Mouse (Mus musculus) heart, postnatal 25 days (tissue): ENCODE data around the gene Atf3. TPM values are rescaled to one million over a fixed set of nuclear protein-coding genes. Genes with fewer than 3 reads are reported as not detected.

Experiments used
- DNase-seq: peaks from one replicate; pipeline ENCODE4 v3.0.0; 2022; ENCODE audit warnings: low spot score
- intact Hi-C: fragments of 180-260 bp; cut with DNase I; formaldehyde crosslinking; loops from one replicate; pipeline ENCODE4 v1.15.1; 2025
- total RNA-seq, 2 experiments: library from RNA; stranded (reverse); gene quantifications; 2 replicates each; pipeline ENCODE4 v1.2.3; 2021

Gene Atf3
- total RNA-seq, result 1 to 10 TPM; 4.9 to 6.0 TPM

DNA sequence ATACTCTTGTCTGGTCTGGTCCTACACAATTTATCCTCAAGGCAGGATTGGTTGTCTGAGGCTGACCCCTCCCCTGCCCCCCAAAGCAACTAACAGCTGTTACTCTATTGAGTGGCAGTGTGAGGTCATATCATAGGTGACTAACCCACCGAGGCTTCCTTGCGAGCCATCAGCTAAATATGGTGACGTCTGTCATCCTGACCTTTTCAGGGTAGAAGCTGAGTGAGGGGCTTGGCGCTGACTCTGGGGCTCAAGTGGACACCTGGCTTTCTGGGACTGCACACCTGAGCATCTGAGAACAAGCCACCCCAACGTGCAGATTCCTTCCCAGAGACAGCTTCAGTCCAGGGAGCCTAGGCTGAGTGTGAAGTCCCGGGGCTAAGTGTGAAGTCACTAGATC is at the start of gene Atf3:
TSS of gene Atf3 (minus strand) at position 101 of the 400 bp plus-strand sequence.
- intact Hi-C loops, result no loop called here
- DNase-seq, result no peak

DNA sequence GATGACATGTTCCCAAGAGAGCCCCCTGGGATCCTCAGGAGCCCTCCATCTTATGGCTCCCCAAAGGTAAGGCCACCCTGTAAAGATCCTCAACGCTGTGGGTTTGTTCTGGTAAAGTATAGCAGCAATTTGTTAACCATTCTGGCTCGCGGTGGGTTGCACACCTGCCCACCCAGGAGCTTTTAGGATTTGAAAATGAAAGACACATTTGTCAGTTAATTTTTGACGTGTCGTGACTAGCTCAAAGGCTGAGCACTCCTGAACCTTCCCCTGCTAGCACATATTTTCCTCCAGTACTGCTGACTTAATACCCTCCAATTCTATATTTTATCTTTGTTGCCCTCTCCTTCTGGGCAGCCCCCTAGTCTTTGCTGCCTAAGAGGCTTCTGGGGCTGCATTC is 49.3 kb upstream of the Atf3 start:
- no peak for DNase-seq
- intact Hi-C loops, result no loop called here

DNA sequence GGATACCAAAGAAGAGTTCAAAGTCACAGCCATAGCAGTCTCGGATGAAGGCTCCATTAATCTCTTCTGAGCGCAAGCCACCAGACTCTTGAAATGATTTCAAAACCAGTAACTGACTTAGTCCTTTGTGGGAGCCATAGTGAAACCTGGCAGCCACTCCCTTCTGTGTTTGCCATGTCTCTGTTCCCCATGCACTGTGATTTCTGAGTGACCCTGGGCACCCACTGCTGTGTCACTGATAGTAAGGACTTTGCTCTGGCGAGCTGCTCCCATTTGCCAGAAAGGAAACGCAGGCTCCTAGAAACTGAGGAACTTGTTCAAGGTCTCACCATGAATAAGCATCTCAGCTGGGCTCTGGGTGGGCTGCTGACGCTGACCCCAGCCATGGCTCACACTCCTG is 45.6 kb upstream of the Atf3 start:
- intact Hi-C loops, result no loop called here
- DNase-seq, result no peak

GRCm38 (mm10) chr1:191261861-191262260 is 44.0 kb upstream of the Atf3 start:
- no peak for DNase-seq
- intact Hi-C loops, result no loop called here

DNA sequence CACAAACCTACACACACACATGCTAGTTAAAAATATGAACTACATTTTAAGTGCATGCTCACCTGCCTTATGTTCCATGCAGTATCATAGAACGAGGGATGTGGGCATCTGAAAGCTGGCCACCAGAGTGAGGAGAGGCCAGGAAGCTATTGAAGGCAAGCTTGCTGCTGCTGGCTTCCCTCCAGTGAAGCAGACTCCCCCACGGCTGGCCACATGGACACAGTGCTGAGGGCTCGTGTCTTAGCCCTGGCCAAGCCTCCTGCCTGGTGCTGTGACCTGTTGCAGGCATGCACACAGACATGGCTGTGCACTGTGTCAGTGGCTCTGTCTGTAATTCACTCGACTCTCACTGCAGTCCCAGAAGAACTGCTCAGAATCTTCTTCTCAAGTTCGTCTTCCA is 41.8 kb upstream of the Atf3 start:
- intact Hi-C loops, result no loop called here

GRCm38 (mm10) chr1:191259121-191259520 is 41.3 kb upstream of the Atf3 start:
- no peak for DNase-seq
- intact Hi-C loops, result no loop called here

More for the DNA sequence above, 41.8 kb upstream of the Atf3 start:
- no peak for DNase-seq

GRCm38 (mm10) chr1:191258521-191258920 is 40.7 kb upstream of the Atf3 start:
- intact Hi-C loops, result no loop called here
- DNase-seq, result no peak

- intact Hi-C loops, result no loop called here
- no peak for DNase-seq
These were observed 40.1 kb upstream of the Atf3 start for GRCm38 (mm10) chr1:191257981-191258380.

DNA sequence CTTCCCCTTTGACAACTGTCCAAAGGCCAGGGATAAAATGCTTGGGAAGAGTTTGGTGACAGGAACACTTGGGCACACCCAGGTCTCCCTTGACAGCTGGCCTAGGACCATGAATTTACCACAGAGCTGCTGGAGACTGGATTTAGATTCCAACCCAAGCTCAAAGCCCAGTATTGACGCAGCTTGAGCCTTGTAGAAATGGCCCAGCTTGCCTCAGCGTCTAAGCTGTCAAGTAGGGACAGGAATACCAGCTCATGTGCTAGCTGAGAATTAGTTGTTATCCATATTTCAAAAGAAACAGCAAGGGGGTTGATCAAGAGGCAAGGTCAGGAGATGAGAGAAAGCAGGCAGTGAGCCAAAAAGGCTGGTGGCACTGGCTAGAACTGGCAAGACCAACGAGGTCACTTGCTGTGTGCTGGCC is 39.5 kb upstream of the Atf3 start:
- DNase-seq, result no peak
- intact Hi-C loops, result no loop called here

DNA sequence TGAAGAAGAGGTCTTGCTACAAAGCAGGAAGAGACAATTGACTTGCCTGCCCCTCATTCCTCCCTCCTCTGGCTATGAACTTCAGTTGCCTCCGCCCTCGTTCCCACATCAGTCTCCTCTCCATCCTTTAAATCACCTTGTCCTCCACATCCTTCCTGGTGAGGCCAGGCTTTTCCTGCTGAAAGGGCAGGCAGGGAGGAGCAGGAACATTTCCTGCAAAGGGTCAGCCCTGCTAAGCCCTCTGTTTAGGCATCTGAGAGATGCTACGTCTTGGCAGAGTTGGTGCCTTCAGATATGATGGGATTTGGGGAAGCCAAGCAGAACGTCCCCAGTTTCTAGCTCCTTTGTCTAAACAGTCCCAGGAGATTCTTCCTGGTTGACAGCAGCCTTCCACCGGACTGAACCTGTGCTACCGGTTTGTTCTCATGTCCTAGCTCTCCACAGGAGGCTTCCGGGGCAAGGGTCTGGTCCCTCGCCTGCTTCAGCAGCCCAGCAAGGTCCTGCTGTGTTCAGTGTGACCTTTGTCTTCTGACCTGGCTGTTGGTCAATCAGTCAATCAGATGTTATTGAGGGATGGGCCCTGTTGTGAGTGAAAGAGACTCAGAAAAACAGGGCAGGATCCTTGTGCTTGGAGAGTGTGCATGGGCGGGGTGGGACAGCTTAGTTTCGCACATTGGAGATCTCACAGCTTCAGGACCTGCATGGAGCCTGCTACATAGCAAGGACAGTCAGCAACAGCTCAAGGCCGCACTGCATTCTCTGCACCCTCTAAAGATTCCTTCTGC is 38.9 kb upstream of the Atf3 start:
- intact Hi-C loops, result no loop called here
- DNase-seq, result no peak

GRCm38 (mm10) chr1:191256134-191256533 is 38.3 kb upstream of the Atf3 start:
- intact Hi-C loops, result no loop called here
- DNase-seq, result no peak

DNA sequence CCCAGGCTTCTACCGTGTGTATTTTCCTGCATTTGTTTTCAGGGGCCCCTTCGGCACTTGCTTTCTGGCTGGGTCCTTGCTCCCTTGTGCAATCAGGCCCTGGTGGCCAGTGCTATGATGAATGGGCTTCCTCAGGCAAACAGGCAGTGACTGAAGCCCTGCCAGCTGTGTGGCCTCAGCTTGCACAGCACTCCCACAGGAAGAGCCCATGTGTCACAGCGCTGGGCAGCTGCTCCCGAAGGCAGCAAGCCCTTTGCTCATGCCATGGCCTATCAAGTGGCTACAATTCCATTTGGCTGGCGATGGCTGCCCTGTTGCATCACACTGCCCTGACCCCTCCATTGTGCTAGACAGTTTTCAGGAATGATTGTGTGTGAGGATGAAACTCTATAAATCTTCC is 36.6 kb upstream of the Atf3 start:
- intact Hi-C loops, result no loop called here
- peak; percentile 25 for DNase-seq

GRCm38 (mm10) chr1:191253636-191254035 is 35.8 kb upstream of the Atf3 start:
- DNase-seq, result no peak
- intact Hi-C loops, result no loop called here

GRCm38 (mm10) chr1:191249975-191250374 is 32.1 kb upstream of the Atf3 start:
- intact Hi-C loops, result no loop called here

GRCm38 (mm10) chr1:191248423-191248822 is 30.6 kb upstream of the Atf3 start:
- no peak for DNase-seq

More at GRCm38 (mm10) chr1:191249975-191250374, 32.1 kb upstream of the Atf3 start:
- no peak for DNase-seq

GRCm38 (mm10) chr1:191247561-191247960 is 29.7 kb upstream of the Atf3 start:
- intact Hi-C loops, result no loop called here
- no peak for DNase-seq

More at GRCm38 (mm10) chr1:191248423-191248822, 30.6 kb upstream of the Atf3 start:
- intact Hi-C loops, result no loop called here

- intact Hi-C loops, result no loop called here
- no peak for DNase-seq
These were observed 26.0 kb upstream of the Atf3 start for GRCm38 (mm10) chr1:191243855-191244254.

GRCm38 (mm10) chr1:191242065-191242698 is 24.3 kb upstream of the Atf3 start:
- DNase-seq, result no peak

GRCm38 (mm10) chr1:191241574-191241973 is 23.7 kb upstream of the Atf3 start:
- intact Hi-C loops, result no loop called here
- no peak for DNase-seq

More at GRCm38 (mm10) chr1:191242065-191242698, 24.3 kb upstream of the Atf3 start:
- intact Hi-C loops, result no loop called here

DNA sequence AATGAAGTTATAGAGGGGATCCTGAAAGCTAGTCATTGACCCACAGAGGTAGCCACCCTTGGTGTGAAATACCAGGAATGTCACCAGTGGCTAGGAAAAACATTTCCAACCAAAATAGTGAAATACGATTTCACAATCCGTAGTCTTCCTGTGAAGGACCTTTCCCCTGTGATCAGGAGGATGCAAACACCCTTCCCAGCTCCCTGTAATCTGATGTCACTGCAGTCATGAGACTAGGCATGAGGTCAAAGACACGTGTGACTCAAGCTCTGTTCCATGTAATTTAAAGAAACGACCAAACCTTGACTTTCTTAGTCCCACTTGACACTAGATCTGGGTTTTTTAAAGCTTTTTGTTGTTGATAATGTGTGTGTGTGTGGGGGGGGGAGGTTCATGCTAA is 21.8 kb upstream of the Atf3 start:
- intact Hi-C loops, result no loop called here
- no peak for DNase-seq

GRCm38 (mm10) chr1:191235788-191236542 is 18.1 kb upstream of the Atf3 start:
- no peak for DNase-seq
- intact Hi-C loops, result no loop called here
